Mouse (Mus musculus): ENCODE measurements around the gene Ugt1a8.
"Not testable (repeated sequence)": the region's sequence is repeated elsewhere in the genome, so short reads cannot be mapped to it uniquely, and the experiment has no call there.

Ugt1a8 gene

GRCm38 (mm10) chr1:88109604-88110003 is 22.0 kb downstream of the Ugt1a8 start:
- not testable (repeated sequence) for DNase-seq

GRCm38 (mm10) chr1:88112769-88113168 is 25.2 kb downstream of the Ugt1a8 start:
- DNase-seq, result not testable (repeated sequence)

GRCm38 (mm10) chr1:88120550-88120949 is 32.9 kb downstream of the Ugt1a8 start:
- not testable (repeated sequence) for DNase-seq

GRCm38 (mm10) chr1:88121521-88121920 is 33.9 kb downstream of the Ugt1a8 start:
- DNase-seq, result peak; percentile 80

GRCm38 (mm10) chr1:88125827-88126360 is 38.3 kb downstream of the Ugt1a8 start:
- peak; percentile 23 for DNase-seq

DNA sequence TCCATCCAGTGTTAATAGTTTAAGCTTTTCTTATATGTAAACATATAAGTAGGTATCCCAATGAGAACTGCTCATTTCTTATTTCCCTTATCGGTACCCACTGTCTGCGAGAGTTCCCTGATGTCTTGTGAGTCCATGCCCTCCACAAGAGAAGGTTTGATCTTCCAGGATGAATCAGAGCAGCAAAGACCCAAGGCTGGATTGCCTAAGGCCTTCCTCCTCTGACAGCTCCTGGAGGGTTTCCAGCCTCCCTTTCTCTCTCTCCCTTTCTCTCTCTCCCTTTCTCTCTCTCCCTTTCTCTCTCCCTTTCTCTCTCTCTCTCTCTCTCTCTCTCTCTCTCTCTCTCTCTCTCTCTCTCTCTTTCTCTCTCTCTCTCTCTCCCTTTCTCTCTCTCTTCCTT is 41.5 kb downstream of the Ugt1a8 start:
- DNase-seq, result not testable (repeated sequence)

DNA sequence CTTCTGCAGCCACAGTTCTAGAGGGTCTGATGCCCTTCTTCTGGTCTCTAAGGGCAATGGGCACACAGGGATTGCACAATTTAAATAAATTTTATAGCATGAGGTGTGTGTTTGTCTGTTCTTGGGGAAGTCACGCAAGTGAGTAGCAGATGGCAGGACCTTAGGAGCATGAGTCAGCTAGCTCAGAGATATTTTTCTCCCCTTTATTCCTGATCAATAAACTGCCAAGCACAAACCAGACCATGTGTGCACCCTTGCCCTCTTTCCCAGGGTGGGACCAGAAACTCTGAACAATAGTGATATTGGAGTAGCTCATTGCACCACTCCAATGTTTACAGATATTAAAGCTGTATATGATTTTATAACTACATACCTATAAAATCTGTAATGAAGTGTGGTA is 42.6 kb downstream of the Ugt1a8 start:
- DNase-seq, result not testable (repeated sequence)

DNA sequence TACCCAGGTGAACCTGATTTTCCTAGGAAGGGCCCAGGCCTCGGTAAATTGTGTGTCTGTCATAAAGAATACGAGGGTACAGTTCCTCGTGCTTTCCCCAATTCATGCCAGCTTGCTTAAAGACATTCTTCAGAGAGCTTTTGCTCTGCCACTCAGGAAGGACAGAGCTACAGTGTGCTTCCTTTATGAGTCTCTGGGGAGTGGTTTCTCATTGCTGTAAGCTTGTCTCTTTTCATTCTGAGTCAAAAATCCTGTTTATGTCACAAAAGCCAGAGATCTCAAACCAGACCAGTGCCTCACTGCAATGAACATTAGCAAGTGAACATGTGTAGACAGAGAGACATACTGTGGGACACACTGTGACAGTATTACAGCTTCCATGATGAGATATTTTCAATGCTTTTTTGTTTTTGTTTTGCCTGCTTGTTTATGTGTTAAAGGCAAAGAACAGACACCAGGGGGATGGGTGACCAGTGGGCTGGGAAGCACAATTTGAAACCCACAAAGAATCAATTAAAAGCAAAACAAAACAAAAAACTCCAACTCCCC is 46.4 kb downstream of the Ugt1a8 start:
- no peak for DNase-seq

DNA sequence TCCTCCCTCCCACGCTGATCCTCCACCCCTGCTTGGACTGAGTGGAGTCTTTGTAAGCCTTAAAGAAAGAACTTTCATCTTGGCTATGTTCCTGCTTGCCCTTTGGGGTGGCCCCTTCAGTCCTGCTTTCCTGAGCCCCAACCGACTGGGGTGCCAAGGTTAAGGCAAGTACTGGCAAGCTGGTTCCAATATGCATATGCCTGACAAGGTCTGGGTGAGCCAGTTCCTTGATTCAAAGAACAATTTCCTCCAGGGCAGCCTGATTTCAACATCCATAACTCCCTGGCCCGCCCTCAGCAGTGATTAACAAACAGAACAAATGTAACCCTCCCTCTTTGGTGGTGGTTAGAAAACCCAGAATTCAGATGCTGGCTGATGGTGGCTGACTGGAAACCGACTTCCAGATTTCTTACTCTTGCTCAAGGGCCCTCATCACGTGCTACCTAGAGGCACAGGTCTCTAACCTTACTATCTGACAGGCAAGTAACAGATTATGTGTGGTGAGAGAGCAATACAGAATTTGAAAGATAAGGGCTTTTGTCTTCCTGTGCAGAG is 46.9 kb downstream of the Ugt1a8 start, which contains the start of gene Ugt1a6a:
Gene Ugt1a6a (plus strand): TSS at position 353 of the 555 bp plus-strand sequence.
- peak; percentile 80 for DNase-seq

- DNase-seq, result peak; percentile 51
Observed at GRCm38 (mm10) chr1:88135229-88135904, 47.8 kb downstream of the Ugt1a8 start.

- peak; percentile 31 for DNase-seq
Observed at GRCm38 (mm10) chr1:88136646-88137045, 49.0 kb downstream of the Ugt1a8 start.

- DNase-seq, result no peak
Observed at GRCm38 (mm10) chr1:88137264-88137663, 49.7 kb downstream of the Ugt1a8 start.

DNA sequence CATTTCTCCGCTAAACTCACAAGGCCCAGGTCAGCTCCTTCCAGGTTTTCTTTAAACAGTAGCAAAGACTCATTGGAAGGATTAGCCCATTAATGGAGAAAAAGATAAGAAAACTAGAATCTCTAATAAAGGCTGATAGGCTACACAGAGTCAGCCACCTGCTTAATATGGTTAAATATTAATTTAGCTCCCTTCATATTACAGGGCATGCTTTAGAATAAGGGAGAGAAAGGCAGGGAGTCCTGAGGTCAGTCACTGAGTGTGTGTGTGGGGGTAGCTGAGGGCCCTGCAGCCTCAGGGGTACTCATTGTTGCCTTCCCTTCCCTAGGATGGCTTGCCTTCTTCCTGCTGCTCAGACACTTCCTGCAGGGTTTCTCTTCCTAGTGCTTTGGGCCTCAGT is 50.5 kb downstream of the Ugt1a8 start:
- no peak for DNase-seq

- peak; percentile 53 for DNase-seq
Observed at GRCm38 (mm10) chr1:88140492-88140891, 52.9 kb downstream of the Ugt1a8 start.

DNA sequence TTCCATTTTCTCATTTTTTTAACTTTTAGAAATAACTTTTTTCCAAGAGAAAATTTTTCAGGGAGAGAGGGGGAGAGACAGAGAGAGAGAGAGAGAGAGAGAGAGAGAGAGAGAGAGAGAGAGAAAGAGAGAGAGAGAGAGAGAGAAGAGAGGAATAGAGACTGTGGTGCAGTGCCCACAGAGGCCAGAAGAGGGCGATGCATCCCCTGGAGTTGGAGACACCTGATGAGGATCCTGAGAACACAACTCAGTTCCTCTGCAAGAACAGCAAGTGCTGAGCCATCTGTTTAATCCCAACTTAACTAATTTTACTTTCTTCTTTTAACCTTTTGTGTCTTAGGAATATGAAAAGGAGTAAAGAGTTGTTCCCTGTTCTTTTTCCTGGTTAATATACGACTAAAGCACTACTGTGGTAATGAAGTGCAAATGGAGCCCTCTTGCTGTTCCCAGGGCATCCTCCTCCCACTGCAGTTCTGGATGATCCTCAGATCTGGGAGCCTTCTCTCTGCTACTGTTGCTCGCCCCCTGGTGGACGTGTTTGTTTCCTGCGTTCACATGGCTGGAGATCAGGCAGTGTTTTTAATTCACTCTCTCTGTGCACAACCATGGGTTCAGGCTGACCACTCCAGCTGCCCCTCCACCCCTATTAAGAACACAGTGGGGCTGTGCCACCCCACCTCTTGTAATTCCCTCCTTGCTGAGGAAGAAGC is 56.5 kb downstream of the Ugt1a8 start:
- DNase-seq, result peak; percentile 69

DNA sequence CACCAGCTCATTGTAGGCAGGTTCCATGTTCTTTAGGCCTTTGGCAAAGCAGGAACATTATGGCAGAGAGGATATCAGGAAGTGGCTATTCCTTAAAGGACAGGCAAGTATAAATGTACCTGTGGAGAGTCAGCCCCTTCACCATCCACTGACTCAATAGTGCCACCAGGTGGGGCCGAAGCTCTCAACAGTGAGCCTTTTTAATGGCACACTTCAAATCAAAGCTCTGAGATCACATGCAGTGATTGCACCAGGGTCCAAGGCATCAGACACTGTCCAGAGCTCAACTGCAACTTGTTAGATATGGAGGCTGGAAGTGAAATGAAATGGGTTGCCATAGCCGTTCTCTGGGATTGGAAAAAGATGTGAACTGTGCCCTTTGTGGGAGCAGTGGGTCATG is 57.7 kb downstream of the Ugt1a8 start:
- peak; percentile 69 for DNase-seq

- DNase-seq, result not testable (repeated sequence)
Observed at GRCm38 (mm10) chr1:88150133-88150532, 62.5 kb downstream of the Ugt1a8 start.

- DNase-seq, result no peak
Observed at GRCm38 (mm10) chr1:88158430-88158829, 70.8 kb downstream of the Ugt1a8 start.

- DNase-seq, result no peak
Observed at GRCm38 (mm10) chr1:88165711-88166110, 78.1 kb downstream of the Ugt1a8 start, which contains the start of gene Ugt1a5. Gene Ugt1a5 (plus strand): TSS chr1:88166012.

- DNase-seq, result not testable (repeated sequence)
Observed at GRCm38 (mm10) chr1:88172190-88172589, 84.6 kb downstream of the Ugt1a8 start.

- no peak for DNase-seq
Observed at GRCm38 (mm10) chr1:88179657-88180056, 92.0 kb downstream of the Ugt1a8 start.

DNA sequence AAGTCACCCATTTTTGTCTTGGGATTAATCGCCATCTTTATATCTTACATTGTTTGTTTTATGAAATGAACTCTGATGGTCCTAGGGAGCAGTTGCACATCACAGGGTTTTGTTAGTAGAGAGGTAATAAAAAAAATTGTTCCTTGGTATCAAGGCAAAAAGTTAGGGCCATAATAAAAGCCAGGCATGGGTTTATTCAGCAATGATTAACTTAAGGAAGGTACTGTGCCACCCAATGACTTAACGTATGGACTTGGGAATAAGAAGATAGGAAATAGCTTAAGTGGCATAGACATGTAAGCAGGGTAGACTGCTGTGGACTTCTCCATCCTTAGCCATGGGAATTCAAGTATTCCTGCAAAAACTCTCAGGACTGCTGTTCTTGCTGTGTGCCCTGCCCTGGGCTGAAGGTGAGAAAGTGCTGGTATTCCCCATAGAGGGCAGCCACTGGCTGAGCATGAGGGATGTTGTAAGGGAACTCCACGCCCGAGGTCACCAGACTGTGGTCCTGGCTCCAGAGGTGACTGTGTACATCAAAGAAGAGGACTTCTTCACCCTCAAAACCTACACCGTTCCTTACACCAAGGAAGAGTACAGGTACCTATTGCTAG is 98.8 kb downstream of the Ugt1a8 start:
- no peak for DNase-seq

GRCm38 (mm10) chr1:88192136-88192535 is 104.5 kb downstream of the Ugt1a8 start:
- DNase-seq, result no peak
